Mouse (Mus musculus): ENCODE measurements at regions not wholly inside any gene's neighbourhood (a gene's known extent, or its start where the extent isn't known, plus 50 kb on each side); places are given as distances from the start of the nearest gene placed in this dataset.

- 38% methylated on average over 3 of the region's 3 CpGs for WGBS (ENCODE audit: insufficient replicate concordance)
- no peak overlapping the region for H3K4me3 ChIP-seq (ENCODE audit: low read depth, low read length)
- H3K27me3 ChIP-seq (ENCODE audit: control insufficient read depth, insufficient read depth, low read length), result no peaks in the 10 kb centered on the region
- H3K4me2 ChIP-seq, result no peak overlapping the region
- no peak overlapping the region for H3K27ac ChIP-seq (ENCODE audit: low read depth, low read length)
- H3K9me3 ChIP-seq (replicated peaks; ENCODE audit: control insufficient read depth, low read length), result no peaks in the 10 kb centered on the region
- ATAC-seq (replicated peaks; ENCODE audit: insufficient number of reproducible peaks, low FRiP score, low TSS enrichment), result no peak
- no peaks in the 10 kb centered on the region for H3K36me3 ChIP-seq (ENCODE audit: control insufficient read depth, insufficient read depth, low read length)
- peaks cover 21% of the 10 kb centered on the region for H3K4me1 ChIP-seq (ENCODE audit: control insufficient read depth, insufficient read depth, low read length)
- no peak overlapping the region for H3K9ac ChIP-seq (ENCODE audit: low read depth, low read length)
These were observed 145.1 kb upstream of the Elac2 start for GRCm38 (mm10) chr11:64833786-64834185.

- Histone ChIP-seq H3K9ac (ENCODE audit: low read depth, low read length) (no peak overlapping the region), H3K4me2 (no peak overlapping the region), H3K9me3 (replicated peaks; ENCODE audit: control insufficient read depth, low read length) (no peaks in the 10 kb centered on the region), H3K4me3 (ENCODE audit: low read depth, low read length) (no peak overlapping the region), H3K27me3 (ENCODE audit: control insufficient read depth, insufficient read depth, low read length) (no peaks in the 10 kb centered on the region), H3K4me1 (ENCODE audit: control insufficient read depth, insufficient read depth, low read length) (peaks cover 21% of the 10 kb centered on the region), H3K27ac (ENCODE audit: low read depth, low read length) (no peak overlapping the region), H3K36me3 (ENCODE audit: control insufficient read depth, insufficient read depth, low read length) (no peaks in the 10 kb centered on the region)
- WGBS (ENCODE audit: insufficient replicate concordance), result 74% methylated on average over 8 of the region's 8 CpGs
- no peak for ATAC-seq (replicated peaks; ENCODE audit: insufficient number of reproducible peaks, low FRiP score, low TSS enrichment)
These were observed 142.1 kb upstream of the Elac2 start for GRCm38 (mm10) chr11:64836771-64837170.

GRCm38 (mm10) chr11:64841092-64841491, 137.7 kb upstream of the Elac2 start:
- Histone ChIP-seq H3K4me1 (ENCODE audit: control insufficient read depth, insufficient read depth, low read length) (peaks cover 3% of the 10 kb centered on the region; the same call in 1 of the 2 replicates), H3K9ac (ENCODE audit: low read depth, low read length) (no peak overlapping the region), H3K4me2 (no peak overlapping the region), H3K36me3 (ENCODE audit: control insufficient read depth, insufficient read depth, low read length) (no peaks in the 10 kb centered on the region), H3K27ac (ENCODE audit: low read depth, low read length) (no peak overlapping the region), H3K27me3 (ENCODE audit: control insufficient read depth, insufficient read depth, low read length) (no peaks in the 10 kb centered on the region), H3K9me3 (replicated peaks; ENCODE audit: control insufficient read depth, low read length) (no peaks in the 10 kb centered on the region), H3K4me3 (ENCODE audit: low read depth, low read length) (no peak overlapping the region)
- 60% methylated on average over 2 of the region's 2 CpGs for WGBS (ENCODE audit: insufficient replicate concordance)
- no peak for ATAC-seq (replicated peaks; ENCODE audit: insufficient number of reproducible peaks, low FRiP score, low TSS enrichment)

- no peak for ATAC-seq (replicated peaks; ENCODE audit: insufficient number of reproducible peaks, low FRiP score, low TSS enrichment)
- no peaks in the 10 kb centered on the region for H3K36me3 ChIP-seq (ENCODE audit: control insufficient read depth, insufficient read depth, low read length)
- H3K9ac ChIP-seq (ENCODE audit: low read depth, low read length), result no peak overlapping the region
- no peak overlapping the region for H3K27ac ChIP-seq (ENCODE audit: low read depth, low read length)
- no peaks in the 10 kb centered on the region for H3K9me3 ChIP-seq (replicated peaks; ENCODE audit: control insufficient read depth, low read length)
- no peaks in the 10 kb centered on the region for H3K27me3 ChIP-seq (ENCODE audit: control insufficient read depth, insufficient read depth, low read length)
- peaks cover 3% of the 10 kb centered on the region; the same call in 1 of the 2 replicates for H3K4me1 ChIP-seq (ENCODE audit: control insufficient read depth, insufficient read depth, low read length)
- no peak overlapping the region for H3K4me3 ChIP-seq (ENCODE audit: low read depth, low read length)
- 46% methylated on average over 18 of the region's 18 CpGs for WGBS (ENCODE audit: insufficient replicate concordance)
- H3K4me2 ChIP-seq, result no peak overlapping the region
These were observed 135.9 kb upstream of the Elac2 start for GRCm38 (mm10) chr11:64842775-64843530.

- ATAC-seq (replicated peaks; ENCODE audit: insufficient number of reproducible peaks, low FRiP score, low TSS enrichment), result no peak
- Histone ChIP-seq H3K27ac (ENCODE audit: low read depth, low read length) (no peak overlapping the region), H3K4me3 (ENCODE audit: low read depth, low read length) (no peak overlapping the region), H3K27me3 (ENCODE audit: control insufficient read depth, insufficient read depth, low read length) (no peaks in the 10 kb centered on the region), H3K9me3 (replicated peaks; ENCODE audit: control insufficient read depth, low read length) (no peaks in the 10 kb centered on the region), H3K4me2 (no peak overlapping the region), H3K4me1 (ENCODE audit: control insufficient read depth, insufficient read depth, low read length) (peaks cover 3% of the 10 kb centered on the region; the same call in 1 of the 2 replicates), H3K9ac (ENCODE audit: low read depth, low read length) (no peak overlapping the region), H3K36me3 (ENCODE audit: control insufficient read depth, insufficient read depth, low read length) (no peaks in the 10 kb centered on the region)
- 86% methylated on average over 7 of the region's 7 CpGs for WGBS (ENCODE audit: insufficient replicate concordance)
These were observed 132.2 kb upstream of the Elac2 start for GRCm38 (mm10) chr11:64846577-64847147.

- 60% methylated on average over 3 of the region's 3 CpGs for WGBS (ENCODE audit: insufficient replicate concordance)
- no peak for ATAC-seq (replicated peaks; ENCODE audit: insufficient number of reproducible peaks, low FRiP score, low TSS enrichment)
- H3K9ac ChIP-seq (ENCODE audit: low read depth, low read length), result no peak overlapping the region
- no peaks in the 10 kb centered on the region for H3K9me3 ChIP-seq (replicated peaks; ENCODE audit: control insufficient read depth, low read length)
- H3K27ac ChIP-seq (ENCODE audit: low read depth, low read length), result no peak overlapping the region
- H3K4me2 ChIP-seq, result no peak overlapping the region
- H3K4me1 ChIP-seq (ENCODE audit: control insufficient read depth, insufficient read depth, low read length), result no peaks in the 10 kb centered on the region
- H3K4me3 ChIP-seq (ENCODE audit: low read depth, low read length), result no peak overlapping the region
- no peaks in the 10 kb centered on the region for H3K36me3 ChIP-seq (ENCODE audit: control insufficient read depth, insufficient read depth, low read length)
- no peaks in the 10 kb centered on the region for H3K27me3 ChIP-seq (ENCODE audit: control insufficient read depth, insufficient read depth, low read length)
These were observed 119.2 kb upstream of the Elac2 start for GRCm38 (mm10) chr11:64859636-64860035.

GRCm38 (mm10) chr11:64880674-64881073, 98.2 kb upstream of the Elac2 start:
- 25% methylated on average over 8 of the region's 8 CpGs for WGBS (ENCODE audit: insufficient replicate concordance)
- H3K4me1 ChIP-seq (ENCODE audit: control insufficient read depth, insufficient read depth, low read length), result no peaks in the 10 kb centered on the region
- no peak overlapping the region for H3K4me2 ChIP-seq
- ATAC-seq (replicated peaks; ENCODE audit: insufficient number of reproducible peaks, low FRiP score, low TSS enrichment), result no peak
- H3K27me3 ChIP-seq (ENCODE audit: control insufficient read depth, insufficient read depth, low read length), result no peaks in the 10 kb centered on the region
- H3K9me3 ChIP-seq (replicated peaks; ENCODE audit: control insufficient read depth, low read length), result no peaks in the 10 kb centered on the region
- no peak overlapping the region for H3K27ac ChIP-seq (ENCODE audit: low read depth, low read length)
- H3K4me3 ChIP-seq (ENCODE audit: low read depth, low read length), result no peak overlapping the region
- H3K36me3 ChIP-seq (ENCODE audit: control insufficient read depth, insufficient read depth, low read length), result no peaks in the 10 kb centered on the region
- no peak overlapping the region for H3K9ac ChIP-seq (ENCODE audit: low read depth, low read length)

- no peak for ATAC-seq (replicated peaks; ENCODE audit: insufficient number of reproducible peaks, low FRiP score, low TSS enrichment)
- 42% methylated on average over 2 of the region's 2 CpGs for WGBS (ENCODE audit: insufficient replicate concordance)
These were observed 94.3 kb upstream of the Elac2 start for GRCm38 (mm10) chr11:64884518-64884917.

More at GRCm38 (mm10) chr11:64884518-64884917, 94.3 kb upstream of the Elac2 start:
- H3K27ac ChIP-seq (ENCODE audit: low read depth, low read length), result no peak overlapping the region
- H3K4me2 ChIP-seq, result no peak overlapping the region
- H3K4me1 ChIP-seq (ENCODE audit: control insufficient read depth, insufficient read depth, low read length), result no peaks in the 10 kb centered on the region; the same call in 1 of the 2 replicates
- no peaks in the 10 kb centered on the region for H3K9me3 ChIP-seq (replicated peaks; ENCODE audit: control insufficient read depth, low read length)
- H3K4me3 ChIP-seq (ENCODE audit: low read depth, low read length), result no peak overlapping the region
- no peaks in the 10 kb centered on the region for H3K36me3 ChIP-seq (ENCODE audit: control insufficient read depth, insufficient read depth, low read length)
- no peak overlapping the region for H3K9ac ChIP-seq (ENCODE audit: low read depth, low read length)
- no peaks in the 10 kb centered on the region for H3K27me3 ChIP-seq (ENCODE audit: control insufficient read depth, insufficient read depth, low read length)

Measured in heart, embryonic 11.5 days (tissue).